Mouse (Mus musculus) neural tube, embryonic 11.5 days (tissue): Measurements from ENCODE around the gene Med26. TPM values are rescaled to one million over a fixed set of nuclear protein-coding genes. Genes with fewer than 3 reads are reported as not detected.
A peak's percentile ranks its signal among the peaks of the same experiment; 100 is the strongest.

ENCODE experiments used
- ATAC-seq: fragments of 200-750 bp; cut with Nextera tagmentation; 2 replicates; pipeline ENCODE4 v1.8.0; 2017; ENCODE audit warnings: moderate number of reproducible peaks, mild to moderate bottlenecking, moderate TSS enrichment, moderate library complexity; ENCODE audit not compliant: insufficient read depth, low FRiP score, low TSS enrichment
- DNase-seq: peaks from one replicate; pipeline ENCODE4 v3.0.0-alpha.2; 2015; ENCODE audit warnings: low spot score
- H3K27ac ChIP-seq: fragments of 300-500 bp; sonication (generic); 2 replicates; pipeline ENCODE4 v1.5.1; 2014; ENCODE audit warnings: low read depth, mild to moderate bottlenecking, low read length
- H3K27me3 ChIP-seq: fragments of 300-500 bp; sonication (generic); 2 replicates; pipeline ENCODE4 v1.6.1; 2014; ENCODE audit warnings: mild to moderate bottlenecking, low read length, mixed read lengths; ENCODE audit not compliant: control insufficient read depth, insufficient read depth
- H3K36me3 ChIP-seq: fragments of 300-500 bp; sonication (generic); 2 replicates; pipeline ENCODE4 v1.6.1; 2014; ENCODE audit warnings: mild to moderate bottlenecking, low read length, moderate library complexity, mixed read lengths; ENCODE audit not compliant: control insufficient read depth, insufficient read depth
- H3K4me1 ChIP-seq: fragments of 300-500 bp; sonication (generic); 2 replicates; pipeline ENCODE4 v1.6.1; 2014; ENCODE audit warnings: low read length, mixed read lengths; ENCODE audit not compliant: control insufficient read depth, insufficient read depth
- H3K4me2 ChIP-seq: fragments of 300-500 bp; sonication (generic); 2 replicates; pipeline ENCODE4 v1.6.1; 2014; ENCODE audit warnings: low read depth, mild to moderate bottlenecking, moderate library complexity
- H3K4me3 ChIP-seq: fragments of 300-500 bp; sonication (generic); 2 replicates; pipeline ENCODE4 v1.5.1; 2014; ENCODE audit warnings: low read depth, low read length
- H3K9ac ChIP-seq: fragments of 300-500 bp; sonication (generic); 2 replicates; pipeline ENCODE4 v1.6.1; 2014; ENCODE audit warnings: mild to moderate bottlenecking, low read length
- H3K9me3 ChIP-seq: fragments of 300-500 bp; sonication (generic); 2 replicates; pipeline ENCODE4 v1.6.1; 2016; ENCODE audit warnings: low read length; ENCODE audit not compliant: control insufficient read depth
- WGBS: fragments of 180-500 bp; shearing (Covaris S2); extraction: QIAGEN DNeasy Blood & Tissue Kit; methylation state at CpG from one replicate; pipeline ENCODE4 v1.1.7; 2014; 5-methylcytosine and 5-hydroxymethylcytosine counted together
- polyA plus RNA-seq: library from polyadenylated mRNA; unstranded; fragments of >200 nt; fragmentation: Nextera tagmentation; extraction: Ambion mirVana; gene quantifications from 2 replicates; pipeline ENCODE4 v1.2.1, GENCODE M21; 2014

Med26 gene
- polyA plus RNA-seq, 1 experiment from 2014 or later: 16.6 TPM

DNA sequence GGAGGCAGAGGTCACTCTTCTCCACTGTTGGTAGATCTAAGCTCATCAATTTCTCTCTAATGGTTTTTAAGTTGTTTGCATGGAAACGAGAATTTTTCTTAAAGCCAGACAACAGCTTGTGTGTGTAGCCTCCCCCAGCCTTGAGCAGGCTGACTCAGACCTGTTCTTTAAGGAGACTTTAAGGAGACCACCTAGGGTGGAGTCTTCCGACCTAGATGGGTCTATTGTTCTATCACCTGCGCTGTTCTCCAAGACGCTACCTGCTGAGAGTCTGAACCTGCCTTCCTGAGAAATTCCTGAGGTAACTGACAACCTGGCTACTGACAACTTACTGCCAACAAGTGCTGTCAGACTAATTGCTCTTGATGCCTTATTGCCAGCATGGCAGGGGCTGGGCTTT lies 7.7 kb upstream of the Med26 start:
- Histone ChIP-seq H3K9ac (no peak overlapping the region), H3K4me3 (no peak overlapping the region), H3K4me1 (no peaks in the 10 kb centered on the region), H3K27me3 (no peaks in the 10 kb centered on the region), H3K9me3 (no peaks in the 10 kb centered on the region), H3K27ac (no peak overlapping the region), H3K4me2 (no peak overlapping the region), H3K36me3 (peaks cover 2% of the 10 kb centered on the region)
- DNase-seq: no peak
- WGBS: 55% methylated on average over 4 of the region's 4 CpGs
- ATAC-seq: no peak

DNA sequence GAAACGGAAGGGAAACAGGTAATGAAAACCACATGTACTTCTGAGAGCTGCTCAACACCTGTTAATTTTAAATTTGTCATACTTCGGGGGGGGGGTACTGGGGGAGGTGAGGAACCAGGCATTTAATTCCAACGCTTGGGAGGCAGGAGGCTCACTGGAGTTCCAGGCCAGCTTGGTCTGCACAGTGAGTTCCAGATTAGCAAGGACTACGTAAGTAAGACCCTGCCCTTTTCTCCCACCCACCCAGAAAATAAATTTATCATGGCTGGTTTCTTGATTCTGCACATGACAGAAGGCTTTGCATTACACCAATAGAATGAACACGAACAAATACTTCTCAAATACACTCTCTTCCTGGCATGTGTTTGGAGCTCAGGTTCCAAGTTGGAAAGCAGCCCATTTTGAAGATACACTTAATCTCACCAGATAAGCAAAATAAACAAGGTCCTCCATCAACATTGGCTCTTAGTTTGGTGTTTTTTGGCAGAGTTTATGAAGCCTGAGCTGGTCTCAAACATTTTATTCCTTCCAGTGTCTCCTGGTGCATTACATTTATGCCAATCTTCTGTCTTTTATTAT lies 1.3 kb upstream of the Med26 start:
- H3K9ac ChIP-seq: peak overlapping the region; percentile 77
- ATAC-seq (no peak), DNase-seq (no peak)
- H3K36me3 ChIP-seq: no peaks in the 10 kb centered on the region
- H3K9me3 ChIP-seq: no peaks in the 10 kb centered on the region
- peak overlapping the region; percentile 97 for H3K4me2 ChIP-seq
- WGBS: 24% methylated on average over 5 of the region's 5 CpGs
- H3K27me3 ChIP-seq: no peaks in the 10 kb centered on the region
- peak overlapping the region; percentile 98 for H3K4me3 ChIP-seq
- H3K27ac ChIP-seq: no peak overlapping the region
- H3K4me1 ChIP-seq: peaks cover 11% of the 10 kb centered on the region; the same call in 1 of the 2 replicates

DNA sequence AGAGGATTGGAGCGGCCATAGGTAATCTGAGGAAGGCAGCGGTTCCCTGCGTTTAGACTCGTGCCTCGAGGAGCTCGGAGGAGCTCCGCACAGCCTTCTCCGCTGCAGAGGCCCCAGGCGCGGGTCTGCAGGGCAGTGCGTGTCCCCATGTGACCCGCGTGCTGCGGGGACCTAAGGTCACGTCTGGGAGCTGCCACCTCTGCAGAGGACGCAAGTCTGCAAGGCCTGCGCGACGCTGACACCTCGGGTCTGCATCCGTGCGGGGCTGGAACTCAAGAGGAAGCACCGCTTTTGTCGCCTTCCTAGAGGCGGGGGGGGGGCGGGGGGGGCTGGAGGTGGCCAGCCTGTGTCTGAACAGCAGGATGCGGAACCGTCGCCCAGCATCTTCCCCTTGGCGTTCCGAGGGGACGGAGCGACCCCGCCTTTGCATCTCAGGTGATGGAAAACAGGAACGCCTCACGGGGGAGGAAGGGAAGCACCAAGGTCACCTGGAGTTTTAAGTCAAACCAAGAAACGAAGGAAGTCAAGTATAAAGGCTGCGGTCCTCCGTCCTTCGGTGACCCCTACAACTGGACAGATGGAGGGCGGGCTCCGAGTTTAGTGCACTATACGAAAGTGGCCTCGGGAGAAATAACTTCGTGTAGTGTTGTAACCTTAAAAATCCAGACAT lies 709 bp upstream of the Med26 start:
- under 1% methylated on average over 43 of the region's 45 CpGs for WGBS
- Histone ChIP-seq H3K4me3 (peak overlapping the region; percentile 98), H3K27me3 (no peaks in the 10 kb centered on the region), H3K9ac (peak overlapping the region; percentile 77), H3K9me3 (no peaks in the 10 kb centered on the region), H3K4me1 (peaks cover 11% of the 10 kb centered on the region; the same call in 1 of the 2 replicates), H3K27ac (peak overlapping the region; percentile 80), H3K4me2 (peak overlapping the region; percentile 97), H3K36me3 (no peaks in the 10 kb centered on the region)
- ATAC-seq (peak; percentile 74), DNase-seq (no peak)

DNA sequence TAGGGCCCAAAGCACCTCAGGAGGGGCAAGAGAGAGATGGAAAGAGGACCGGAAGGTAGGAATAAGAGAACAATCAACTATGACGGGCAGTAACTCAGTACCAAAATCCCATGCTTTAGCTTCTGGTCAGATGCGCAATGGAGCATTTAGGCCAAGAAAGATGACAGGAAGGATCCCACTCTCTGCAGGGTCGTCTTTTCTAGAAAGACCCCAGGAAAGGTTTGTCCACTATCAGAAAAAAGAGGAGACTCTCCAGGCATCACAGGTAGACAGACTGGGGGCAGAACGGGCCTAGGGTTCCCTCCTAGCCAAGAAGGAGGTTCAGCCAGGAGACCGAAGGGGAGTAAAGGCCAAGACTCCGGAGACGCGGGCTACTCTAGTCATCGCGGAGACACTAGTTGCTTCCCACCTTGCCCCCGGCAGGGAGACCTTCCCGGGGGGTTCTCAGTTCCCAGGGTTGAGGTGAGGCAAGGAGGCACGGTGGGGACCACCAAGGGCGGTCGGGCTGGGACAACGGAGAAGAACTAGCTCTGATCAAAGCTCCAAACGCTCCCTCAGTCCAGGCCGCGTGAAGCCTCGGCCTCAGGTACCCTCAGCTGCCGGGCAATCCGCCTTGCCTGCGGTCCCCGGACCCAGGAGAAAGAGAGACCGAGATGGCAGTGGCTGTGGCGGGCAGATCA lies 808 bp downstream of the Med26 start:
- Histone ChIP-seq H3K36me3 (no peaks in the 10 kb centered on the region), H3K4me3 (peak overlapping the region; percentile 98), H3K27me3 (no peaks in the 10 kb centered on the region), H3K27ac (peak overlapping the region; percentile 76; the same call in 1 of the 2 replicates), H3K9me3 (no peaks in the 10 kb centered on the region), H3K9ac (peak overlapping the region; percentile 95), H3K4me1 (peaks cover 11% of the 10 kb centered on the region; the same call in 1 of the 2 replicates), H3K4me2 (peak overlapping the region; percentile 97)
- DNase-seq (peak; percentile 25), ATAC-seq (no peak)
- WGBS: 3% methylated on average over 27 of the region's 27 CpGs

DNA sequence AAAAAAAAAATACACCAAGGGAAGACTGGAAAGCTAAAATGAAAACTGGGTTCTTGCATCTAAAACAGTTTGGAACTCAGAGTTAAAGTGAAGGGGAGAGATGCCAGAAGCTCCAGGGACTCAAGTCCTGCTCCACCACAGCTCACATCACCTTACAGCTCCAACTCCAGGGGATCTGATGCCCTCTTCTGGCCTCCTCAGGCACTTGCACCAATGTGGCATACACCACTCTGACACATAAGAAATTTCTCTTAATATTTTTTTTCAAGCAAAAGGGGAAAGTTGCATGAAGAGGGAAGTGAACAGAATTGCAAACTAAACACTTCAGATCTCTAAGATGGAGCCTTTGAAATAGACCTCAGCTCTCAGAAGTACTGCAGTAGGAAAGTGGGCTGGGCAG lies 8.8 kb downstream of the Med26 start:
- Histone ChIP-seq H3K4me3 (no peak overlapping the region), H3K9me3 (no peaks in the 10 kb centered on the region), H3K27ac (no peak overlapping the region), H3K36me3 (no peaks in the 10 kb centered on the region), H3K4me1 (no peaks in the 10 kb centered on the region), H3K4me2 (no peak overlapping the region), H3K9ac (no peak overlapping the region), H3K27me3 (no peaks in the 10 kb centered on the region)
- no peak for ATAC-seq
- DNase-seq: no peak

DNA sequence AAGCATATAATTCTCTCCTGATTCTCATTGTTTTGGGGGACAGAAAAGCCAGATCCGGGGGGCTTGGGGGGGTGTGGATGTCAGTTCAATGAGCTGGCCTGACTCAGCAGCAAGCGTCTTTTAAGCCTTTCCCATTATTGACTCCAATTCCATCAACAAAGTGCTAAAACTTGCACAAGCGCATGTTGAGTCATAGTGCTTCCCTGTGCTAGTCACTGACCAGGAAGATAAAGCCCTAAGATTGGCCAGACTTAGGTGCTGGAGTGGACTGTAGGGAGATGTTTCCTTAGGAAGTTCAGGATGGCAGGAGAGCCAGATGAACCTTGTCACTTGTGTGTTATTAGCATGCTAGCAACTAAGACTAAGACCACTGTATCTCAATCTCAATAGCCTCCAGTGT lies 13.2 kb downstream of the Med26 start:
- Histone ChIP-seq H3K36me3 (no peaks in the 10 kb centered on the region), H3K4me2 (no peak overlapping the region), H3K4me1 (no peaks in the 10 kb centered on the region), H3K27ac (no peak overlapping the region), H3K9me3 (no peaks in the 10 kb centered on the region), H3K9ac (no peak overlapping the region), H3K4me3 (no peak overlapping the region), H3K27me3 (no peaks in the 10 kb centered on the region)
- ATAC-seq (no peak), DNase-seq (no peak)
- WGBS: 90% methylated on average over 3 of the region's 3 CpGs

DNA sequence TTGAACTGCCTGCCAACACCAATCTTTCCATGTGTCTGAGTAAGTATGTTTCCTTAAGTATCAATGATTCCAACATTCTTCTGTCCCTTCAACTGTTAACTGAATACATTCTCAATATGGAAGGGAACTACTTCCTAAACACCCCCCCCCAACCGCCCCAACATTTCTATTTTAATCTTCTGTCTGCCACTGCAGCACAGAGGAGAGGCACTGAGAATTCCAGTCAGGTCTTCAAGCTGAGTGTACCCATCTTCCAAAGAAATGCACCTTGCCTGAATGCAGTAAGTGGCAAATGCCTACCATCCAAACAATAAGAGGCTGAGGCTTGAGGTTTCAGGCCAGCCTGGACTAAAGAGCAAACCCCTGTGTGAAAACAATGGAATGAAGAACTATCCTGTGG lies 16.0 kb downstream of the Med26 start:
- DNase-seq (no peak), ATAC-seq (no peak)
- Histone ChIP-seq H3K36me3 (no peaks in the 10 kb centered on the region), H3K4me3 (no peak overlapping the region), H3K4me2 (no peak overlapping the region), H3K9ac (no peak overlapping the region), H3K27me3 (no peaks in the 10 kb centered on the region), H3K9me3 (no peaks in the 10 kb centered on the region), H3K27ac (no peak overlapping the region), H3K4me1 (no peaks in the 10 kb centered on the region)
- 94% methylated on average over 1 of the region's 1 CpGs for WGBS

DNA sequence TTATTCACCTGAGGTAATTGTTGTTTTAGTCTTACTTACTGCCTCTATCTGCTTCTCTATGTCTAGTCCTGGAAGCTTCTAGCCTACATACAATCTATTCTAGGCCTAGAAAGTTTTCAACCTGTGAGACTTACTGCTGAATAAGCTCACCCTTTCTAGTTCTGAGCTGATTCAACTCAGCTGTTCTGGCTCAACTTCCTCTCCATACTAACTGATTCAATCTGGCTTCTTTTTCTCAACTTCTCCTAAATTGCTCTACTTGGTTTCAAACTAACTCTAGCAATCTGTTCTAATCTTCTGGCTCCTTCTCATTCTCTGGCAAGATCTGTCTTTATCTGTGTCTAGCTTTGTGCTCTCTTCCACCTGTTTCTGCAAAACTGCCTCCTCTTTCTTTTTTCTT lies 26.2 kb downstream of the Med26 start:
- Histone ChIP-seq H3K27ac (no peak overlapping the region), H3K4me1 (no peaks in the 10 kb centered on the region), H3K9ac (no peak overlapping the region), H3K4me3 (no peak overlapping the region), H3K9me3 (no peaks in the 10 kb centered on the region), H3K27me3 (no peaks in the 10 kb centered on the region), H3K4me2 (no peak overlapping the region), H3K36me3 (no peaks in the 10 kb centered on the region)
- DNase-seq (no peak), ATAC-seq (no peak)
